Mouse (Mus musculus): Measurements from ENCODE around the gene Itpkb. TPM values are rescaled to one million over a fixed set of nuclear protein-coding genes. Genes with fewer than 3 reads are reported as not detected.

Itpkb gene
- total and polyA plus RNA-seq, 3 experiments, result 14.6 to 17.8 (median 16.9) TPM

DNA sequence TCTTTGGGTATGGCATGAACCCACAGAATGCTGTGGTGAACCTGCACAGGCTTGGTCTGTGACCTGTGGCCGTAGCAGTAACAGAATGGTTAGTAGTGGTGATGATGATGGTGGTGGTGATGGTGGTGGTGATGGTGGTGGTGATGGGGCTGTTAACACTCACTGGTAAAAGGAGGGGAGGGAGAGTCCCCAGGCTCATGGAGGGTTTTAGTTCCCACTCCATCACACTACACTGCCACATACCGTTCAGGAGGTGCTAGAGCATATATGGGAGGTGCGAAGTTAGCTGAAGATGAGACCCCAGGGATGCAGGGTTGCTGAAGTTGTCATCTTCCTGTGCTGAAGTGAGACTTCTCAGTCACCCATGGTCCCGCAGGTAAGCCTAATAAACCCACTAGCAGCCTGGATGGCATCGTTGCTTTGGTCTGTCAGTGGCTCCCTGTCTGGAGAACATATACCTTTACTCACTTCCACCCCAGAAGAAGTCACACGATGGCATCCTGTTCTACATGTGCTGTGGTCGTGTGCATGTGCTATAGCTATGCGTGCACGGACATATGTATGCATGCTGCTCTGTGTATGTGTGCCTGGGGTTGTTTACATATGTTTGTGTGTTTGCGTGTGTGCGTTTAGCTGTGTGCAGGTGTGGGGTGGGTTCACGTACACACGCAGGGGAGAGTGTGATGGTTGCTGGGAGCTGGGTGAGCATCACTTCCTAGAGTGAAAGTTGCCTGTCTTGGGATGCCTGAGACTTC is 24.9 kb downstream of the Itpkb start:
- Histone ChIP-seq H3K27me3 (ENCODE audit: insufficient read depth, low read length) (no peaks in the 10 kb centered on the region), H3K9me3 (replicated peaks) (no peaks in the 10 kb centered on the region), H3K4me3 (ENCODE audit: low read depth, low read length) (no peak overlapping the region), H3K36me3 (replicated peaks) (peaks cover 71% of the 10 kb centered on the region), H3K4me1 (ENCODE audit: insufficient read depth, low read depth, low read length) (peaks cover 22% of the 10 kb centered on the region)
- ATAC-seq (ENCODE audit: extremely low read depth, insufficient number of reproducible peaks, low FRiP score, poor library complexity, severe bottlenecking) (no peak), DNase-seq (ENCODE audit: low spot score) (no peak)
- TF ChIP-seq GATA1 (IDR thresholded peaks at IDR 0.05; ENCODE audit: borderline replicate concordance, low read length) (no peak), POLR2AphosphoS5 (IDR thresholded peaks at IDR 0.05; ENCODE audit: insufficient replicate concordance, low read depth, low read length) (no peak), TAL1 (conservative IDR thresholded peaks at IDR 0.05; ENCODE audit: low read depth, low read length) (no peak), CTCF (IDR thresholded peaks at IDR 0.05; ENCODE audit: low read depth, low read length) (no peak), GATA2 (IDR thresholded peaks at IDR 0.05; ENCODE audit: borderline replicate concordance, low read depth, low read length) (no peak)

DNA sequence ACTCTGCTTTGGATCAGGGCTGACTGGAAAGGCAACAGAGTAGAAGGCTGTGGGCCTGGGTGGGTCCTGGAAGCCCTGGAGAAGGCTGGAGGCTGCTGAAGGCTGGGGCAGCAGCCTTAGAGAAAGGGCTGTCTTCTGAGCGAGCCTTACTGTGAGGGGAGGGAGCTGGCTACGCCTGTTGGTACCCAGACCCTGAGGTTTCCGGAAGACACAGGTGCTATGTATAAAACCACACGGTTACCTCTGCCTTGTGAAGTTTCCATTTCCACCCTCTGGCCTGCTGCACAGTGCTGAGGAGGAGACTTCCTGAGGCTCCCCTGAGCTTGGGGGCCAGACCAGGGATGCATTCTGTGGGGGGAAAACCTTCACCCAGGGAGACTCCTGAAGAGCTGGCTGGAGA is 25.9 kb downstream of the Itpkb start:
- Histone ChIP-seq H3K36me3 (replicated peaks) (peaks cover 75% of the 10 kb centered on the region), H3K9me3 (replicated peaks) (no peaks in the 10 kb centered on the region), H3K4me3 (ENCODE audit: low read depth, low read length) (no peak overlapping the region), H3K27me3 (ENCODE audit: insufficient read depth, low read length) (no peaks in the 10 kb centered on the region), H3K4me1 (ENCODE audit: insufficient read depth, low read depth, low read length) (peaks cover 22% of the 10 kb centered on the region)
- no peak for TF ChIP-seq GATA1 (IDR thresholded peaks at IDR 0.05; ENCODE audit: borderline replicate concordance, low read length)
- no peak for TF ChIP-seq TAL1 (conservative IDR thresholded peaks at IDR 0.05; ENCODE audit: low read depth, low read length)
- TF ChIP-seq GATA2 (IDR thresholded peaks at IDR 0.05; ENCODE audit: borderline replicate concordance, low read depth, low read length), result no peak
- TF ChIP-seq CTCF (IDR thresholded peaks at IDR 0.05; ENCODE audit: low read depth, low read length), result no peak
- no peak for TF ChIP-seq POLR2AphosphoS5 (IDR thresholded peaks at IDR 0.05; ENCODE audit: insufficient replicate concordance, low read depth, low read length)
- DNase-seq (ENCODE audit: low spot score) (no peak), ATAC-seq (ENCODE audit: extremely low read depth, insufficient number of reproducible peaks, low FRiP score, poor library complexity, severe bottlenecking) (no peak)

DNA sequence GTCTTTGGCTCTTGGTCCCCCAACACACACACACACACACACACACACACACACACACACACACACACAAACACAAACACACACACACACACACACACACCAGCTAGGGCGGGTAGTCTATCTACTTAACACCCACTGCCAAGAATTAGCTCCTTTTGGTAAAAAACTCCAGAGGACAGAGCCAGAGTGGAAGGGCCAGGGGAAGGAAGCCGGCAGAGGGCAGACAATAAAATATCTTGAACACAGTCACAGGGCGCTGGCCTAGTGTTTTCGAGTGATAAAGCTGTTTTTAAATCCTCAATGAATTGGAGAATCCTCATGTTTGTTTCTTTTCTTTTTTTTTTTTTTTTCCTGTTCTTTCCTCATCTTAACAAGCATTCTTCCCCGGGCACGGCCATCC is 26.6 kb downstream of the Itpkb start:
- Histone ChIP-seq H3K9me3 (replicated peaks) (no peaks in the 10 kb centered on the region), H3K36me3 (replicated peaks) (peaks cover 77% of the 10 kb centered on the region), H3K4me3 (ENCODE audit: low read depth, low read length) (no peak overlapping the region), H3K4me1 (ENCODE audit: insufficient read depth, low read depth, low read length) (peaks cover 22% of the 10 kb centered on the region), H3K27me3 (ENCODE audit: insufficient read depth, low read length) (no peaks in the 10 kb centered on the region)
- no peak for DNase-seq (ENCODE audit: low spot score)
- ATAC-seq (ENCODE audit: extremely low read depth, insufficient number of reproducible peaks, low FRiP score, poor library complexity, severe bottlenecking), result no peak
- TF ChIP-seq GATA1 (IDR thresholded peaks at IDR 0.05; ENCODE audit: borderline replicate concordance, low read length), result no peak
- no peak for TF ChIP-seq TAL1 (conservative IDR thresholded peaks at IDR 0.05; ENCODE audit: low read depth, low read length)
- TF ChIP-seq GATA2 (IDR thresholded peaks at IDR 0.05; ENCODE audit: borderline replicate concordance, low read depth, low read length), result no peak
- TF ChIP-seq CTCF (IDR thresholded peaks at IDR 0.05; ENCODE audit: low read depth, low read length), result no peak
- TF ChIP-seq POLR2AphosphoS5 (IDR thresholded peaks at IDR 0.05; ENCODE audit: insufficient replicate concordance, low read depth, low read length), result no peak

DNA sequence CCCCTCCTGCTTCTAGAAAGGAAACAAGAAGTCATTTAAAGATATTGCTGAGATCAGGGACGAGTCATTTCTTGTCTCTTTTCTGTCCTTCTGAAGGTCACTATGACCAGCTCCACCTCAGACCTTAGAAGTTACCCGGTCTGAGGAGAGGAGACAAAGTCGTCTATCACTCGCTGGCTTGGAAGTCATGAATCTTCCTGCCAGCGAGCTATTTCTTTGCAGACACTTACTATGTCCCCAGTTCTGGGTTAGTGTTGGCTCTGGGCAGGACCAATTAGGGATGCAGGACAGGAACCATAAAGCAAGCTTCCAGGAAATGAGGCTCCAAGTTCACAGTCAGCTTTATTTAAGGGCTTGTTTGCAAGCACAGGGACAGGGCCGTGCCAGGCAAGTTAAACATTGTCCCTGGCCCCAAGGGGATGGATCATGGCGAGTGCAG is 27.6 kb downstream of the Itpkb start:
- no peak for TF ChIP-seq POLR2AphosphoS5 (IDR thresholded peaks at IDR 0.05; ENCODE audit: insufficient replicate concordance, low read depth, low read length)
- DNase-seq (ENCODE audit: low spot score) (no peak), ATAC-seq (ENCODE audit: extremely low read depth, insufficient number of reproducible peaks, low FRiP score, poor library complexity, severe bottlenecking) (no peak)
- Histone ChIP-seq H3K36me3 (replicated peaks) (peaks cover 81% of the 10 kb centered on the region), H3K4me3 (ENCODE audit: low read depth, low read length) (no peak overlapping the region), H3K27me3 (ENCODE audit: insufficient read depth, low read length) (no peaks in the 10 kb centered on the region), H3K9me3 (replicated peaks) (no peaks in the 10 kb centered on the region), H3K4me1 (ENCODE audit: insufficient read depth, low read depth, low read length) (peaks cover 20% of the 10 kb centered on the region)

DNA sequence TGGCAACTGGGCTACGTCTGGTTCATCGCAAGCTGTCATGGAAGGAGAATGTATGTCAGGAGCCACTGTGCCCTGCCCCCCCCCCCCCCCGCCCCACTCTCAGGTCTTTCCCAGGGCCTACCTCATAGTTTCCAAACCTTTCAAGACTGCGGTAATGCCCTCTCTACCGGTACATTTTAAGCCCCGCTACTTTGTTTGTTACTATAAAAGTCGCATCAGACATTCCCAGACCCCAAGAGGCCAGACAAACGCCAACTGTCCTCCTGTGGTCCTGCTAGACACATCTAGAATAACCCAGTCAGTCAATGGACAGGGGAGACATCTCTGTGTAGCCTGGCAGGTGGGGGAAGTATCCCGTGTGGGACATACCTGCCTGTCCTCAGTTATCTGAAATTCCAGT is 28.2 kb downstream of the Itpkb start:
- no peaks in the 10 kb centered on the region for H3K27me3 ChIP-seq (ENCODE audit: insufficient read depth, low read length)
- peaks cover 81% of the 10 kb centered on the region for H3K36me3 ChIP-seq (replicated peaks)
- peaks cover 19% of the 10 kb centered on the region for H3K4me1 ChIP-seq (ENCODE audit: insufficient read depth, low read depth, low read length)
- ATAC-seq (ENCODE audit: extremely low read depth, insufficient number of reproducible peaks, low FRiP score, poor library complexity, severe bottlenecking), result no peak
- no peaks in the 10 kb centered on the region for H3K9me3 ChIP-seq (replicated peaks)
- no peak overlapping the region for H3K4me3 ChIP-seq (ENCODE audit: low read depth, low read length)
- TF ChIP-seq TAL1 (conservative IDR thresholded peaks at IDR 0.05; ENCODE audit: low read depth, low read length) (no peak), POLR2AphosphoS5 (IDR thresholded peaks at IDR 0.05; ENCODE audit: insufficient replicate concordance, low read depth, low read length) (no peak), GATA1 (IDR thresholded peaks at IDR 0.05; ENCODE audit: borderline replicate concordance, low read length) (no peak), CTCF (IDR thresholded peaks at IDR 0.05; ENCODE audit: low read depth, low read length) (no peak), GATA2 (IDR thresholded peaks at IDR 0.05; ENCODE audit: borderline replicate concordance, low read depth, low read length) (no peak)
- no peak for DNase-seq (ENCODE audit: low spot score)

DNA sequence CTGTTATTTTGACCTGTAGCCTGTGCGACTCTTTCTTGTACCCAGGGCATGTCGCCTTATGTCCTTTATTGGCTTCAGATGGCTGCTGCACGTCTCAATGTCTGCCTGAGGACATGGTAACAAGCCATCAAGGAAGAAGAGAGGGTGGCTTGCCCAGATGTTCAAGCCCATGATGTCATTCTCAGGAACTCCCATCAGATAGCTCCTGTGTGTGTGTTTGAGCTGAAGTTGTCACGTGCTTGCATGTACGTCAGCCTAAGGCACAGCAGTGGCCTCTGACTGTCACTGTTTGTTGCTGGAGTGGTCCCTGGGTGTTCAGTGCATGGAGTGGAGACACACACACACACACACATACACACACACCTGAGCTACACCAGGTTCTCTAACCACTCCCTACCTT is 29.0 kb downstream of the Itpkb start:
- DNase-seq (ENCODE audit: low spot score), result no peak
- Histone ChIP-seq H3K4me1 (ENCODE audit: insufficient read depth, low read depth, low read length) (peaks cover 19% of the 10 kb centered on the region), H3K9me3 (replicated peaks) (no peaks in the 10 kb centered on the region), H3K4me3 (ENCODE audit: low read depth, low read length) (no peak overlapping the region), H3K27me3 (ENCODE audit: insufficient read depth, low read length) (no peaks in the 10 kb centered on the region), H3K36me3 (replicated peaks) (peaks cover 79% of the 10 kb centered on the region)
- peak; percentile 45; the same call in 1 of the 2 replicates for ATAC-seq (ENCODE audit: extremely low read depth, insufficient number of reproducible peaks, low FRiP score, poor library complexity, severe bottlenecking)
- no peak for TF ChIP-seq TAL1 (conservative IDR thresholded peaks at IDR 0.05; ENCODE audit: low read depth, low read length)

Measured in G1E (cell line).